Mouse (Mus musculus) retina, embryonic 14.5 days (tissue): Measurements from ENCODE around the gene Rarres2.
A peak's percentile ranks its signal among the peaks of the same experiment; 100 is the strongest.

ENCODE experiments used
- DNase-seq: peaks from one replicate; pipeline ENCODE4 v3.0.0-alpha.2; 2015; ENCODE audit warnings: low spot score

Rarres2 gene

GRCm38 (mm10) chr6:48572572-48573061, at the start of gene Rarres2:
Gene Rarres2 (minus strand): TSS chr6:48572789.
- DNase-seq = no peak

GRCm38 (mm10) chr6:48620031-48620430, 47.4 kb upstream of the Rarres2 start:
- DNase-seq = no peak

GRCm38 (mm10) chr6:48614756-48615155, 42.2 kb upstream of the Rarres2 start:
- DNase-seq = no peak

- no peak for DNase-seq
Observed at GRCm38 (mm10) chr6:48613464-48613863, 40.9 kb upstream of the Rarres2 start.

GRCm38 (mm10) chr6:48610657-48611056, 38.1 kb upstream of the Rarres2 start:
- DNase-seq = no peak

- DNase-seq = no peak
Observed at GRCm38 (mm10) chr6:48609512-48609911, 36.9 kb upstream of the Rarres2 start.

GRCm38 (mm10) chr6:48608124-48608523, 35.5 kb upstream of the Rarres2 start:
- DNase-seq = no peak

- peak; percentile 33 for DNase-seq
Observed at GRCm38 (mm10) chr6:48602080-48602741, 29.6 kb upstream of the Rarres2 start.

GRCm38 (mm10) chr6:48601271-48602079, 28.9 kb upstream of the Rarres2 start, which contains the start of gene Zfp775:
Gene Zfp775 (plus strand): TSS chr6:48602063.
- DNase-seq = peak; percentile 96

GRCm38 (mm10) chr6:48600594-48600993, 28.0 kb upstream of the Rarres2 start:
- no peak for DNase-seq

- DNase-seq = no peak
Observed at GRCm38 (mm10) chr6:48597233-48597625, 24.6 kb upstream of the Rarres2 start.

- DNase-seq = no peak
Observed at GRCm38 (mm10) chr6:48596545-48597232, 24.1 kb upstream of the Rarres2 start.

GRCm38 (mm10) chr6:48595278-48595677, 22.7 kb upstream of the Rarres2 start:
- DNase-seq = no peak

GRCm38 (mm10) chr6:48594043-48594738, 21.6 kb upstream of the Rarres2 start:
- DNase-seq = peak; percentile 68

GRCm38 (mm10) chr6:48593158-48594042, 20.8 kb upstream of the Rarres2 start, which contains the start of the genes Repin1 and Gm44965:
Gene Repin1 (plus strand): TSS chr6:48593883.
Gene Gm44965 (plus strand): TSS chr6:48593941.
- DNase-seq = peak; percentile 95

GRCm38 (mm10) chr6:48591871-48592270, 19.3 kb upstream of the Rarres2 start:
- DNase-seq = no peak

- DNase-seq = no peak
Observed at GRCm38 (mm10) chr6:48591221-48591845, 18.7 kb upstream of the Rarres2 start.

- no peak for DNase-seq
Observed at GRCm38 (mm10) chr6:48589194-48589750, 16.7 kb upstream of the Rarres2 start, which contains the start of gene Gm45021. Gene Gm45021 (plus strand): TSS chr6:48589610.

- DNase-seq = peak; percentile 88
Observed at GRCm38 (mm10) chr6:48582037-48582436, 9.4 kb upstream of the Rarres2 start.

- DNase-seq = no peak
Observed at GRCm38 (mm10) chr6:48581257-48581656, 8.7 kb upstream of the Rarres2 start.
